Mouse (Mus musculus) kidney, postnatal 25 days (tissue): Measurements from ENCODE around the gene Baiap2.

ENCODE experiments used
- DNase-seq, 2 experiments: peaks; one replicate each; pipeline ENCODE4 v3.0.0; 2021; ENCODE audit warnings: mixed read lengths in 2 of 2

Gene Baiap2

DNA sequence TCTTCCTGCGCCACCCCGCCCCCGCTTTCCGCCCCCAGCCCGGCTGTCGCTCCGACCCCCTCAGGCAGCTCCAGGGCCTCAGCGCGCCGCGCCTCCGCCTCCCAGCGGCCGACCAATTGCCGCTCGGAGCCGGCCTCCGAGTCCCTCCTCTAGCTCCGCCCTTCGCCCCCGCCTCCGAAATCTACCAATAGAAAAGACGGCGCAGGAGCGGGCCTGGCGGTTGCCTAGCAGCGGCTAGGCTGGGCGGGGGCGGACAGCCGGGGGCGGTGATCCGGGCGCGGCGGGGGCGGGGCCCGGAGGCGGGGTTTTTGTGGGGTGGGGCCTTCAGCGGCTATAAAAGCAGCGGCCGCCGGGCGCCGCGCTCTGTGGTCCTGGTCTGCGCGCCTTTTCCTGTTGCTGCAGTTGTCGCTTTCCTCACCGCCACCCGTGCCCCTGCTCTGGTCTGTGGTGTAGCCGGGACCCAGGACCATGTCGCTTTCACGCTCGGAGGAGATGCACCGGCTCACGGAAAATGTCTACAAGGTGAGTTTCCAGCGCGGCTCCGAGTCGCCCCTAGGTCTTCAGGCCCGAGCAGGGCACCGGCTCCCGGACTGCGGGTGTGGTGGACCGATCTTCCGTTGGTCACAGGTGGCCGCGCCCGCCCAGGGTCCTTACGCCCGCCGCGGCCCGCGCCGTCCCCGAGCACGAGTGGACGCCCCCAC is at the start of gene Baiap2:
Baiap2 (plus strand) TSS at position 37 of the 701 bp plus-strand sequence.
- peak; percentile 99 for DNase-seq

DNA sequence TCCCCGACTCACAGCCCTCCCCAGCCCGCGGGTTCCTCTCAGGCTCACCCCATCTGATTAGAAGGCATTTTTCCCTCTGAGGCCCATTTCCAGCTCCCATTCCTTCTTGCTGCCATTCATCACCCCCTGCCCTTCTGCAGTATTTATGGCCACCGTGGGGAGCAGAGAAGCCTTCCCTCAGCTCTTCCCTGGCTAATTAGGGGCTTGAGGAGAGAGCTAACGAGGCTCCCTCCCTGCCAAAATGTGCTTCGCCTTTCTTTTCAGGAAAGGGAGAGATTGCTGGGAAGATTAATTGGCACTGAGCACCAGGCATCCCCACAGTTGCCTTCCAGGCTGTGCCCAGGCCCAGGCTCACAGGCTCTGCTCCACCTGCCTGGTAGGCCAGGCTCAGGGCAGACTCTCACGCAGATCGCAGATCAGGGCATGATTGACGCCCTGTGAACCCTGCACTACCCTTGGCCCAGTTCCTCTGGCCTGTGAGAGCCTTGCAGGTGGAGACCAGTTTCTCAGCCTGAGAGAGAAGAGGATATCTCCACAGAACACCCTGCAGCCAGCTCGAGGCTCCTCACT is 48.8 kb upstream of the Baiap2 start:
- DNase-seq: no peak

DNA sequence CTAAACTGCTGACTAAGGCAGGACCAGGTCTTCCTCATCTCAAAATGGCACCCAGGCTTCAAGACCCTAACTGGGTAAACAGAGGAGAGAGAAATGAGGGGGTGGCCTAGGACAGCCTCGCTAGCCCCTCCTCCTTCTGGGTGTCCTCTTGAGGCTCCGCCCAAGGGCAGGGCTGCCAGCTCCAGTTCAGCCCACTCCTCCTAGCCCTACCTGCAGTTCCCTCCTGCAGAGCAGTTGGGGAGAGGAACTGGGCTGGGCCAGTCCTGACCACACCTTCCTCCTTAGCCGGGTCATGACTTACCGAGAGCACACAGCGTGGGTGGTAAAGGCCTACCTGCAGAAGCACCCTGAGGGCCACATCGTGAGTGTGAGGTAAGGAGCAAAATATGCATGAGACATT is 47.9 kb upstream of the Baiap2 start:
- peak in 1 of 2 experiments; percentile 54 for DNase-seq

DNA sequence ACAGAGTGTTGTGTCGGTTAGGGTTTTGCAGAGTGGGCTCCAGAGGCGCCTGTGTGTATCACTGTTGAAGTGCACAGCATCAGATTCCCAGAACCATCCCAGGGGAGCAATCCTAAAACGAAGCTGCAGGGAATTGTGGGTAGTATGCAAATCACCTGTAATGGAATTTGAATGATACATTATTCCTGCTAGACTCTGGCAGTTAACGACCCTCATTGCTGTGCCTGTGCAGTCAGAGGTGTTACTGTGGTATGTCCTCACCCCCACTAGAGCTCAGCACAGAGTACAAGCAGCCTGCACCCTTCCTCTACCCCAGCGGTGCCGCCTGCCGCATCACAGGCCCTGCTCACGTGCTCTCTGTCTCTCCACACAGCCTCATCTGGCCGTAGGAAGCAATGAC is 45.5 kb upstream of the Baiap2 start:
- no peak for DNase-seq

DNA sequence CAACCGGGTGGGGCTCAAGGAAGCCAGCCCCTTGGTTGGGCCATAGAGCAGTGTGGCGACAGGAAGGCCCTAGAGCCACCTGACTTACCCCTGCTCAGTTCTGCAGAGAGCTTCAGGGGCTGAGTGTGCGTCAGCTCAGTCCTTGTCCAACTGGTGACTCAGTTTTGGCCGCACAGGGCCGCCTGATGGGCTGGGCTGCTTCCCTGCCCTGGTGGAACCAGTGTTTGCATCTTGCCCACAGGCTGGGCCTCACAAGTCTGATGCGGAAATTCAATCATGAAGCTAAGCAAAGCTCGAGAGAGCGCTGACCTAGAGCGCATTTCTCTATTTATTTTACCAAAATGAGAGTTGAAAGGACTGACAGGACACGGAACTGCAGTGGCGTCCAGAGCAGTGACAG is 43.6 kb upstream of the Baiap2 start:
- no peak for DNase-seq

DNA sequence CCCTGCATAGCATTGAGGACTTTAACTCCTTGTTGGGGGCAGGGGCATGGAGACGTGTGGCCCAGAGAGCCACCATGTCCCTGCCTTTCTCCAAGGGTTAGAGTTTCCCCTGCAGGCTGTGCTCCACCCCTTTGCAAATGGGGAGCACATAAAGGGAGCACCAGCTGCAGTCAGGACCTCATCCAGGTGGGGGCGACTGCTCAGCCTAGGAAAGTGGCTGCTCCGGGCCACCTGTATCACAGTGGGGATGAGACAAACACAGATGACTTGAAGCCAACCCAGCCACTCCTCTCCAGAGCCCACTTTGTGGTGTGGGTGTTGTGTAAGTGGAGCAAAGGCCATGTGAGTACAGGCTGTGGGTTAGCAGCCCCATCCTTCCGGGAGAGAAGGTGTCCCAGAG is 41.4 kb upstream of the Baiap2 start:
- DNase-seq: no peak

DNA sequence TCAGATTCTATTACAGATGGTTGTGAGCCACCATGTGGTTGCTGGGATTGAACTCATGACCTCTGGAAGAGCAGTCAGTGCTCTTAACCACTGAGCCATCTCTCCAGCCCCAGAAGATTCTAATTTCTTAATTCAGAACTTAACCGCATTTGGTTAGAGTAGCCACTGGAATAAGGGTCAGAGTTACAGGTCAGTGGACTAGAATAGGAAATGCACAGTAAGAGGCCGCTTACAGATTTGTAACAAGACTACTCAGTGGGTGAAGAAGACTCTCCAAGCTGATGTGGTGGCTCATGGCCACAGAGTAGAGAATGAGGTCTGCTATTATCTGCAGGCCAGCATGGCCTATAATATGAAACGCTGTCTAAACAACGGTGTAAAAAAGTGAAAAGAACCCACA is 39.7 kb upstream of the Baiap2 start:
- DNase-seq: no peak

DNA sequence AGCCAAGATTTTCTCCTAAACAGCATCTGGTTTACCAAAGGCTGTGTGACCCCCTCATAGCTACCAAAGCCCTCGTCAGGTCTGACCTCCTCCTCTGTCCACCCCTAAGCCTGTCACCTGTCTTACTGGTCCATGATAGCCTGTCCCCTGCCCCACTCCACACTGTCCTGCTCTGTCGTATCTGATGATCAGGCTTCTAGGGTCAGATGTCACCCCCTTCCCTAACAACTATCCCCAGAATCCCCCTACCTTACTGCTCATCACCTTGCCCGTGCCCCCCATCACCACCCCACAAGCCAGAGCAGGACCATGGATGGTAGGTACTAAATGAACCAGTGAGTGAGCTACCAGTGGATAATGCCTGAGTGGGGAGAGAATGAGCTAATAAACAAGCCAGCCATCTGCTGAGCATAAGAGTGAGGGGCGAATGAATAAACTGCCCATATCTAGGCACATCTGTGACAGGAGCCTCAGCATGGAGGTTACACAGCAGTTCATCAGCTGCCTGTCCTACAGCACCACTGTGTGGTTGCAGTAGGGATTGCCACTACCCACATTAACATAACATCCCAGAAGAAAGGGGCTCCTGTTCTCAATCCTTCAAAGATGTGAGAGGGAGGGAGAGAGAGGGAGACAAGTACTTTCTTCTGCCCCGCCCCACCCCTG is 37.8 kb upstream of the Baiap2 start:
- DNase-seq: peak; percentile 65 to 78

DNA sequence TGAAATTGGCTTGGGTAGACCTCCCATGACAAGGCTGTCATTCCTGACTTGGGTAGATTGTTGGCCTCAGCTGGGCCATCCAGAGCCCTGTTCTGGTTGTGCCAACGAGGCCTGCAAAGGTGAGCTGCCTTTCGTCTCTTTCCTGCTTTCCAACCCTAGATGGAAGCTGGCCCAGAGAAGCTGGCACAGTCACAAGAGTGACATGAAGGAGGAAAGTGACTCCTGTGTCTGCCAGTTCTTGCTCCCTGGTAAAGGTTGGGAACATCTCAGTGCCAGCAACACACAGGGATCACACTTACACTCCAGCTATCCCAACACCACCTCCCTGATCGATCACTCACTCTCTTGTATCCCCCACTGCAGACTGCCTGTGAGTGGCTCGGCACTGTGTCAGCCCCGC is 36.8 kb upstream of the Baiap2 start:
- DNase-seq: no peak

DNA sequence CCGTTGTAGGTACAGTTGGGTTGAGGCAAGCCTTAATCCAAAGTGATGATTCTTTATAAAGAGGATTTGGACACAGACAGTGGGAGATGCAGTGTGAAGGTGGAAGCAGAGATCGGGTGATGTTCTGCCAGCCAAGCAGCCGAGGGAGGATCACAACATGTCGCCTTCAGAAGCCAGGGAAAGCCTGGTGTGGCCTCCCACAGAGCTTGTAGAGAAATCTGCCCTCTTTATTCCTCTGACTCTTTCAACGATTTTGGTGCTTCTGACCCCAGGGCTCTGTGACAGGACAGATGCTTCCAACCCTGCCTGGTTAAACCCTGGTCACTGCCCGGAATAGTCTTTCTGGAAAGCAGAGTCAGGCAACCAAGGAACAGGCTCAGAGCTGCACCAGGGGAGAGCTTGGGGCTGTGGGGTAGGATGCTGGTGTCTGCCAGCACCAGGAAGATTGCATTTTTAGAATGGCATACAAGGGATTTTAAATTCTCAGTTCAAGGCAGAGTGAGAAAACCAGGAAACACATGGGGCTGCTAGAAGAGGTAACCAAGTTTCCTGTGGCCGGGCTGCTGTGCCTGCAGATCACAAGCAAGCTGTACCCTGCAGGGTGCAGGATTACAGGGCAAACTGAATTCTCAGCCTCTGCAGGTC is 35.4 kb upstream of the Baiap2 start:
- DNase-seq: no peak

DNA sequence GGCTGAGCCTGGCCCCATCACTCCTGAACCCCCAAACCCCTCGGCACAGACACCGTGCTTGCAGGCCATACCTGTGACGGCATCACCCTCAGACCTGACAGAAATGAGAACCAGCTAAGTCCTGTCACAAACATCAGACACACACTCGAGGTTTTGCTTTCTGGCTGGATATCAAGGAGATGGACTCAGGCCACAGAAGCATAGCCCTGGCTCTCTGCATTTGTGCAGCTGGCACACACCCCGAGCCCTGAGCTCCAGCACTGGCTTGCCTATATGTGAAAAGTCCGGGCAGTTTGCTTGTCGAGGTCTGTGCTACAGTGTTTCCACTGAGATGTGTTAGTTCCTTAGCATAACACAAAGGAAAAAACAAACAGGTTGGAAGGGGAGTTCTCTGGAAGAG is 34.9 kb upstream of the Baiap2 start:
- DNase-seq: no peak

DNA sequence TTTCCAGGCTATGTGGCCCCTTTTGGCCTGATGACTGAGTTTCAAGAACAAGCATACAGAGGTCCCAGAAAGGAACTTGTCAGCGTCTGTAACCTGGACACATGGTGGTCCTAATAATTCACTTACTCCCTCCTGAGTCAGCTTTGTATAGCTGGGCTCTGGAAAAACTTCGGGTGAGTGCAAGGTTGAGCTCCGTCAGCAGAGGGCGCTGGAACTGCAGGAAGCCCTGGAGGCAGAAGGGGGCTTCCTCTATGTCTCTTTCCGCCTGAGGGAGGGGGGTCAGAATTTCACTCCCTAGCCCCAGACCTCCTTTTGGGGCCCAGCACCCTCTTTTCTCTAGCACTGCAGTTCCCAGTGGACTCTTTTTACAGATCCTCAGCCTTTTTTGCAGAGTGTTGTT is 33.1 kb upstream of the Baiap2 start:
- DNase-seq: peak; percentile 68 to 81

DNA sequence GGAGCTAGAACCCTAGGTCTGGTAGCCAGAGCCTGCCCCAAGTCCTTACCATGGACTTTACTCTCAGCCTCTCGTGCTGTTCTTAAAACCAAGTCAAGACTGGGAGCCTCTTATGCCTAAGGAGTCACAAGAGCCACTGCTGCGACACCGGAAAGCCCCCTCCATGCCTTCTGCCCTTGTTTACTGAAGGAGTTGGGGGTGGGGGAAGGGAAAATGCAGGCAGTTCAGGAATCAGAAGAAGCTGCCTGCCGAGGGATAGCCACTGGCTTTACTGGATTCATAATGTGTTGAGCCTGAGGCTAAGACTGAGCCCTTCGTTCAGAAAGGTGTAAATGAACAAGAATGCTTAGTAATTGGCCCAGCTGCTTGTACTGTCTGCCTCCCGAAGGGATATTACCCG is 29.7 kb upstream of the Baiap2 start:
- DNase-seq: no peak

DNA sequence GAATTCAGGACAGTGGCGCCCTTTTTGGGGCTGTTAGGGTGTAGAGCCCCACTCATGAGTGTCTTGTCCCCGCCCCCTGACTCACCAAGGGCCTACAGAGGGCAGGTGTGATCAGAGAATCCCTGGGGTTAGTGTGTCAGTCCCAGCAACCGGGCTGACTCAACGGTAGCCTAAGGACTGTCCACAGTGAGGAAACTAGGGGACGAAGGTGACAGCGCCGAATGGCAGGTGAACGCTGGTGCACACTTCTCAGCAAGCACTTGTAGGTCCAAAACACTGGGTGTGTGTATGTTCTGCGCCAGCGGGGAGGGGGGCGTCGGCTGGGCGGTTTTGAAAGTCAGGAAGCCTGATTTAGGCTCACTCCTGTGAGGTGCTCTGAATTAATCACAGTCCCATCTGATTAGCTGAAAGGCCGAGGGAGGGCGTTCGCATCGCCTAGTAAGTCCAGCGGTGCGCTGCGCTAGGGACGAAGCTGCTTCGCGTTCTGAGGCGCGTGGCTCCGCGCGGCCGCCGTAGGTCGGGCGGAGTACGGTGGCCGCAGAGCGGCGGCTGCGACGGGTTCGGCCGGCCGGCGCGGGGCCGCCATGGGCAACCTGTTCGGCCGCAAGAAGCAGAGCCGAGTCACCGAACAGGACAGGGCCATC is 29.1 kb upstream of the Baiap2 start, which contains the start of gene Chmp6:
Chmp6 (plus strand) TSS at position 151 of the 644 bp plus-strand sequence.
- peak; percentile 90 to 94 for DNase-seq

DNA sequence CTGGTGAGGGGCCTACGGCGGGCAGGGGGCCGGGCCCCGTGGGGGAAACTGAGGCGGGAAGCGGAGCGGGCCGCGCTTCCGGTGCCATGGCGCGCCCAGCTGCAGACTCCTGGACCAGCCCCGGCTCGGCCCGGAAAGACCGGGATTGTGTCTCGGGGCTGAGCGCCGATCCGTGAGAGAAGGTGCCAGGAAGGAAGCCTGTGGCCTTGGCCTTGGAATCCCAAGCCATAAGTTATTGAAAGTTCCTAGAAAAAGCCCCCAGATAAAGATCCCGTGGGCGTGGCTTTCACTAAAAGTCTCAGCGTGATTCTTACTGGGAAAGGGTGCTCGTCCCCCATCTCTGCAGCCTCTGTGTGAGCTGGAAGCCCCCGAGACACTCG is 28.6 kb upstream of the Baiap2 start:
- DNase-seq: no peak

DNA sequence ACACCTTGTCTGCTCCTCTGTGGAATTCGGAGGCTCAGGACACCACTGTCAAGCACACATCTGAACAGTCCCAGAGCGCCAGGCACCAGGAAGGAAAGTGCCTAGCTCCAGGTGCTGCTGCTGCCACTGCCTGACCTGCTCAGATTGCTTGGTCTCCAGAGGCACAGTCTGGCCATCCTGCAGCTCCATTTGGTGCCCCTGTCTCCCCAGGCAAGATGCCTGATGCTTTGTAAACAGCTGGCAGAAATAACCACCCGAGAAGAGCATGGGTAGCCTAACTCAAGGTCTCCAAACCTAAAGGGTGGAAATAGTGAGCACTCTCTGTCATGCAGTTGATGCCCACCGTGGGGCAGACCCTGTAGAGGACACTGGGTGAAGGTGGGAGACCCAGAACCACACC is 28.2 kb upstream of the Baiap2 start:
- no peak for DNase-seq

DNA sequence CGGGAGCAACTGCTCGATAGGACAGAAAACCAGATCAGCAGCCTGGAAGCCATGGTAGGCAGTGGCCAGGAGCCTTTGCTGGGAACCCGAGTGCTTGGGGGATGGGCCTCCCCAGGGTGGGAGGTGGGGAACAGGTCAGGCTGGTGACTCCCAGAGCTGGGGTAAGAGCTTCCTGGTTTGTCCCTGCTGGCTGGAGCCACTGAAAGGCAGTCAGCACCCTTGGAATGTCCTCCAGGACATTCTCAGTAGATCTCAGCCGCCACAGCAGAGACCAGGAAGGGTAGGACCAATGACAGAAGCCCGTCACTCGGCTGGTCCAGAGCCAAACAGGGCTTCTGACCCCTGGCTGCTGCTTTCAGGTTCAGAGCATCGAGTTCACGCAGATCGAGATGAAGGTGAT is 26.9 kb upstream of the Baiap2 start:
- DNase-seq: peak; percentile 64 to 85

DNA sequence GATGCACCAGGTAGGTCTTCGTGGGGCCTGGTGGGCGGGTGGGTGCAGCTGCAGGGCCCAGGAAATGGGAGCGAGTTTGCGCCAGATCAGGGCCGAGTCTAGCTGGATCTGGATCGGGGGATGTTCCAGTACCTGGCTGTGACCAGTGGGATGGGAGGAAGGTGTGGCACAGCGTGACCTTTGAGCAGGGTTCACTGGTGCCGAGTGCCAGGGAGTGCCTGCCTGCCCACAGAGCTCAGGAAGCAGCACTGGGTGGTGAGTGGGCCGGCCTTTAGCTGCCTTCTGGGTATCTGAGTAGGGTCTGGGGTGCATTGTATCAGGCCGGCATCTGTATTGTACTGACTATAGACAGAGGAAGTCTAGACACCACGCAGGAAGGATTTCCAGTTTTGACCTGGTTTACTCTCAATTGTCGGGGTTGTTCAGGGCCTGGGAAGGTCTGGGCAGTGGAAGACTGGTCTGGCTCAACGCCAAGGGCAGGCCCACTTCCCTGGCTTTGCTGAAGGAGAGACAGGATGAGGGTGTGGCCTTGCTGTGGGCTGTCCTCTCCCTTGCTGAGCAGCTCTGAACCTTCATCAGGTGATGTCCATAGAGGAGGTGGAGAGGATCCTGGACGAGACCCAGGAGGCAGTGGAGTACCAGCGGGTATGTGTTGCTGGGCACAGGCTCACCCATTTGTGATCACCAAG is 26.3 kb upstream of the Baiap2 start:
- peak; percentile 89 to 95 for DNase-seq

DNA sequence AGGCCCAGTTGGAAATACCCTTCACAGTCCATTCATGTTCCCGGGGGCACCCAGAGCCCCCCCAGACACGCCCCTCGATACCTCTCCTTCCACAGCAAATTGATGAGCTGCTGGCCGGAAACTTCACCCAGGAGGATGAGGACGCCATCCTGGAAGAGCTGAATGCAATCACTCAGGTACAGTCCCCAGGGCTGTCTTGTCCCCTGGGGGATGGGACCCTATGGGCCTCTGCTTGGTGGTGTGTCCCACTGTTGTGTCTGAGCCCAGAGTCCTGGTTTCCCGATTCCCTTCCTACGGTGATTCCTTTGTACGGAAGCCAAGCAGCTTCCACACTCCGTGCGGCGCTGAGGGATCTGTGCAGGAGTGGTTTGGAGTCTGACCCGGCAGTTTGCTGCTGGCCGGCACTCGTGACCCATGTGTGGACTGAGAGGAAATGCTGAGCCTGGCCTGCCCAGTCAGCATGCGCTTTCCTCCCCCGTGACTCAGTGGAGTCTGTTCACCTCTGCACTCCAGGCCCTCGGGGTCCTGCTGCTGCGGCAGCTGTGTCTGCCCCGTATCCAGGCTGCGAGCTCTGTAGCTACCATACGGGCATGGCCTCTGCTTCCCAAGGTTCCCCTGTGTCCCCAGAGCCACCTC is 25.6 kb upstream of the Baiap2 start:
- DNase-seq: peak; percentile 83 to 94

DNA sequence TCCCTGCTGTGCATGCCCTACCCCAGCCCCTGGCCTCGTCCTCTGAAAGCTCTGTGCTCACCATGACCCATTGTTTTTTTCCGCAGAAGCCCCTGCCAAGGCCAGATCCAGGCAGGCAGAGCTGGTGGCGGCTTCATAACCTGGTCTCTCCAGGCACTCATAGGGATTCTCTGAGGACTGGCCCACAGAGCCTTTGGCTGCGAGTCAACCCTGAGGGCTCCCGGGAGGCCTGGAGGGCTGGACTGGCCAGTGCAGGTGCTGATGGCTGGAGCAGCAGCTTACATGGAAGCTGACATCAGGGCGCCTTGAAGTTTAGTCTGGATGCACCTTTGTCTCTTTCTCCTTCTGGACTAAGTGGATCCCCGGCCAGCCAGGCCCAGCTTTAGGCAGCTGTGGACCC is 24.0 kb upstream of the Baiap2 start:
- DNase-seq: peak; percentile 46 to 70

DNA sequence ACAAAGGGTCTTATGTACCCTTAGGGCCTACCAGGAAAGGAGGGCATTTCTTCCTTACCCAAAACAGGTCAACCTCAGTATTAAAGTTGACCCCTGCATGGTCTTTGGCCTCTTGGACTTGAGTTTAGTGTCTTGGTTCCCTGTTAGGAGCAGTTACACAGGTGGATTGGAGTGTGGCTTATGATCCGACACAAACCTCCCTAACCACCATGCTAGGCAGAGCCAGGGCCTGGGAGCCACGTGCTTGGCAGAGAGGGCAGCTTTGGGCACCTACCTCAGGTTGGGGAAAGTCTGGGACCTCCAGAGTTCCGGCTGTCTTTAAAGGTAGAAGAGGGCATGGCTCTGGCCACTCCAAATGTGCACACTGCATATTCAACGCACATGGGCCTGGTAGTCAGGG is 23.1 kb upstream of the Baiap2 start:
- peak in 1 of 2 experiments; percentile 63 for DNase-seq

DNA sequence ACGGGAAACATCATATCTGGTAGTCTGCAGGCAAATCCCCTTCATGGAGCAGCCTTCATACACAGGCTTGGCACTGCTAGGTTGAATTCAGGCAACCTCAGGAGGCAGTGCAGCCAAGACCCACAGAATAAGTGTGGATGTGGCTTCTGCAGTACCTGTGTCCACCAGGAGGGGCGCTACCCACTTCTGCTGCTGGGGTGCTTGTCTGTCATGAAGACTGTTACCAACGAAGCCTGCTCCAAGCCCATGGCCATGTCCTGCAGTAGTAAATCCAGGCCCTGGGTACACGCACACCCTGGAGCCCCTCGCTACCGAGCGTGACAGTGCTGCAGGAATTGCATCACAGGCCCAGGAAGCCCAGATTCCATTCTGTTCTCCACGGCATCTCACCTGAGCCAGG is 22.7 kb upstream of the Baiap2 start:
- DNase-seq: peak; percentile 77 to 79
